Mouse (Mus musculus) ovary, postnatal 14 days (tissue): Measurements from ENCODE around the gene Trim31.

ENCODE experiments used
- DNase-seq: peaks from one replicate; pipeline ENCODE4 v3.0.0; 2022; ENCODE audit warnings: low spot score

Trim31 gene

GRCm38 (mm10) chr17:36896583-36896982 lies 1.3 kb upstream of the Trim31 start:
- DNase-seq = peak; percentile 19

GRCm38 (mm10) chr17:36897065-36897464 lies 853 bp upstream of the Trim31 start:
- DNase-seq = no peak

GRCm38 (mm10) chr17:36899376-36899775 lies 1.5 kb downstream of the Trim31 start:
- DNase-seq = no peak

- DNase-seq = no peak
These were observed 2.1 kb downstream of the Trim31 start for GRCm38 (mm10) chr17:36900001-36900400.

GRCm38 (mm10) chr17:36900691-36901090 lies 2.8 kb downstream of the Trim31 start:
- DNase-seq = no peak

- DNase-seq = no peak
These were observed 5.7 kb downstream of the Trim31 start for GRCm38 (mm10) chr17:36903651-36904050.

- DNase-seq = no peak
These were observed 10.3 kb downstream of the Trim31 start for GRCm38 (mm10) chr17:36908235-36908634.

- DNase-seq = no peak
These were observed 11.9 kb downstream of the Trim31 start for GRCm38 (mm10) chr17:36909802-36910201.

GRCm38 (mm10) chr17:36912031-36912430 lies 14.1 kb downstream of the Trim31 start:
- DNase-seq = no peak

- peak; percentile 64 for DNase-seq
These were observed 16.2 kb downstream of the Trim31 start for GRCm38 (mm10) chr17:36914108-36914507.

GRCm38 (mm10) chr17:36915076-36915475 lies 17.2 kb downstream of the Trim31 start:
- DNase-seq = peak; percentile 48

- no peak for DNase-seq
These were observed 22.3 kb downstream of the Trim31 start for GRCm38 (mm10) chr17:36920239-36920638.

- no peak for DNase-seq
These were observed 24.8 kb downstream of the Trim31 start for GRCm38 (mm10) chr17:36922715-36923114.

GRCm38 (mm10) chr17:36923491-36923890 lies 25.6 kb downstream of the Trim31 start:
- no peak for DNase-seq

- DNase-seq = no peak
These were observed 29.7 kb downstream of the Trim31 start for GRCm38 (mm10) chr17:36927496-36928120.

GRCm38 (mm10) chr17:36929236-36929932 lies 31.5 kb downstream of the Trim31 start:
- DNase-seq = no peak

- DNase-seq = no peak
These were observed 32.3 kb downstream of the Trim31 start for GRCm38 (mm10) chr17:36930233-36930632.

GRCm38 (mm10) chr17:36931130-36931529 lies 33.2 kb downstream of the Trim31 start:
- DNase-seq = no peak

GRCm38 (mm10) chr17:36931806-36932205 lies 33.9 kb downstream of the Trim31 start:
- no peak for DNase-seq

- DNase-seq = no peak
These were observed 40.1 kb downstream of the Trim31 start for GRCm38 (mm10) chr17:36938056-36938455.

GRCm38 (mm10) chr17:36942391-36942790 lies 44.5 kb downstream of the Trim31 start:
- peak; percentile 47 for DNase-seq

GRCm38 (mm10) chr17:36942791-36943471 lies 45.0 kb downstream of the Trim31 start, which contains the start of gene Rnf39:
Gene Rnf39 (plus strand): TSS chr17:36942918.
- no peak for DNase-seq

GRCm38 (mm10) chr17:36943691-36944090 lies 45.8 kb downstream of the Trim31 start:
- no peak for DNase-seq
